Mouse (Mus musculus) limb, embryonic 14.5 days (tissue): ENCODE measurements around the gene Khdc1b. TPM values are rescaled to one million over a fixed set of nuclear protein-coding genes. Genes with fewer than 3 reads are reported as not detected.

ENCODE experiments used
- ATAC-seq: fragments of 200-750 bp; cut with Nextera tagmentation; 2 replicates; pipeline ENCODE4 v1.8.0; 2017; ENCODE audit warnings: low read depth, moderate number of reproducible peaks, moderate TSS enrichment; ENCODE audit not compliant: low FRiP score
- DNase-seq: peaks from one replicate; pipeline ENCODE4 v3.0.0-alpha.2; 2015; ENCODE audit warnings: low spot score
- H3K27ac ChIP-seq: fragments of 300-500 bp; sonication (generic); replicated peaks from 2 replicates; pipeline ENCODE4 v1.5.1; 2014; ENCODE audit warnings: low read depth, mild to moderate bottlenecking, low read length, moderate library complexity, mixed read lengths
- H3K27me3 ChIP-seq: fragments of 300-500 bp; sonication (generic); 2 replicates; pipeline ENCODE4 v1.6.1; 2014; ENCODE audit warnings: low read length, mixed read lengths; ENCODE audit not compliant: control insufficient read depth, insufficient read depth
- H3K36me3 ChIP-seq: fragments of 300-500 bp; sonication (generic); 2 replicates; pipeline ENCODE4 v1.6.1; 2014; ENCODE audit warnings: mild to moderate bottlenecking, low read length, moderate library complexity, mixed read lengths; ENCODE audit not compliant: control insufficient read depth, insufficient read depth
- H3K4me1 ChIP-seq: fragments of 300-500 bp; sonication (generic); 2 replicates; pipeline ENCODE4 v1.6.1; 2014; ENCODE audit warnings: antibody characterized with exemption, low read length, mixed read lengths; ENCODE audit not compliant: control insufficient read depth, insufficient read depth
- H3K4me2 ChIP-seq: fragments of 300-500 bp; sonication (generic); replicated peaks from 2 replicates; pipeline ENCODE4 v1.6.1; 2014; ENCODE audit warnings: low read depth, mild to moderate bottlenecking, low read length, moderate library complexity; ENCODE audit not compliant: severe bottlenecking
- H3K4me3 ChIP-seq: fragments of 300-500 bp; sonication (generic); replicated peaks from 2 replicates; pipeline ENCODE4 v1.5.1; 2014; ENCODE audit warnings: low read length
- H3K9ac ChIP-seq: fragments of 300-500 bp; sonication (generic); 2 replicates; pipeline ENCODE4 v1.6.1; 2014; ENCODE audit warnings: mild to moderate bottlenecking, low read depth, low read length, moderate library complexity; ENCODE audit not compliant: severe bottlenecking
- H3K9me3 ChIP-seq: fragments of 300-500 bp; sonication (generic); 2 replicates; pipeline ENCODE4 v1.6.1; 2016; ENCODE audit warnings: low read length; ENCODE audit not compliant: control insufficient read depth
- POLR2A ChIP-seq: fragments of 200-500 bp; IDR thresholded peaks from 2 replicates; pipeline ENCODE4 v1.8.0; 2012; ENCODE audit warnings: inconsistent platforms, mild to moderate bottlenecking, moderate library complexity, borderline replicate concordance; ENCODE audit not compliant: insufficient read depth, insufficient read length; ENCODE audit errors: extremely low read depth
- WGBS: fragments of 180-500 bp; shearing (Covaris S2); extraction: QIAGEN DNeasy Blood & Tissue Kit; methylation state at CpG from one replicate; pipeline ENCODE4 v1.1.7; 2014; 5-methylcytosine and 5-hydroxymethylcytosine counted together
- polyA plus RNA-seq, 2 experiments: library from polyadenylated mRNA; depleted of rRNA in 1 of 2; stranded (reverse) in 1 of 2; unstranded in 1 of 2; fragments of >200 nt; fragmentation: Nextera tagmentation in 1 of 2; extraction: Ambion mirVana in 1 of 2; gene quantifications; 2 replicates each; pipeline versions ENCODE4 v1.2.1 to v1.2.3; 2012 to 2014

The Khdc1b gene
- polyA plus RNA-seq, 2 experiments: 0.23 TPM; not detected in 1

DNA sequence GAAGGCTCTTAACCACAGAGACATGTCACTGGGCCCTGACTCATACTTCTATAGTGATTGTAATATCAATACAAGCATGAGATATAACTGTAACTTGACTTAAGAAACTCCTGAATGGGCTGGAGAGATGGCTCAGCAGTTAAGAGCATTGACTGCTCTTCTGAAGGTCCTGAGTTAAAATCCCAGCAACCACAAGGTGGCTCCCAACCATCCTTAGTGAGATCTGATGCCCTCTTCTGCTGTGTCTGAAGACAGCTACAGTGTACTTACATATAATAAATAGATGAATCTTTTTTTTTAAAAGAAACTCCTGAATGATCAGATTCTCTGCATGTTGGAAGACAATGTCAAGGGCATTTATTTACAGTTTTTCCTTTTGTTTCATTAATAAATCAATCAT lies 36.0 kb downstream of the Khdc1b start:
- H3K4me1 ChIP-seq: no peaks in the 10 kb centered on the region
- TF ChIP-seq POLR2A: no peak
- no peak overlapping the region for H3K4me3 ChIP-seq
- no peak for ATAC-seq
- H3K9ac ChIP-seq: no peak overlapping the region
- H3K9me3 ChIP-seq: no peaks in the 10 kb centered on the region
- DNase-seq: peak; percentile 26
- no peak overlapping the region for H3K4me2 ChIP-seq
- no peak overlapping the region for H3K27ac ChIP-seq
- no peaks in the 10 kb centered on the region for H3K36me3 ChIP-seq
- no peaks in the 10 kb centered on the region for H3K27me3 ChIP-seq

DNA sequence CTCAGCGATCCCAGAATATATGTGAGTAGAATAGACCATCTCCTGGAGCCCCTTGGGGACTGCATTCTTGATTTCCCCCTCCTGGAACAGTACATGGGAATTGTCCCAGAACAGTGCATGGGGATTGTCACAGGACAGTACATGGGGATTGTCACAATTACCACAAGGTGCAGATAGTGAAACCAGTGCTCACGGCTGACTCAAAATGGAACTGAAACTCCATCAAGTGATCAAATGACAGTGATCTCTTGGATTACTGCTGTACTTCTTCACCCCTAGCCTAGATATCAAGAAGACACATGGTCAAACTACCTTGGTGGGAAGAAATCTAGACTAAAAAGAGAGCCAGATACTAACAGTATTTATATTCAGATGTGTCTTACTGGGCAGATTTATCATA lies 42.3 kb downstream of the Khdc1b start:
- Histone ChIP-seq H3K9me3 (no peaks in the 10 kb centered on the region), H3K4me1 (no peaks in the 10 kb centered on the region), H3K4me2 (no peak overlapping the region), H3K4me3 (no peak overlapping the region), H3K9ac (no peak overlapping the region), H3K27me3 (no peaks in the 10 kb centered on the region), H3K36me3 (no peaks in the 10 kb centered on the region), H3K27ac (no peak overlapping the region)
- 91% methylated on average over 2 of the region's 2 CpGs for WGBS
- DNase-seq (no peak), ATAC-seq (no peak)
- TF ChIP-seq POLR2A: no peak

DNA sequence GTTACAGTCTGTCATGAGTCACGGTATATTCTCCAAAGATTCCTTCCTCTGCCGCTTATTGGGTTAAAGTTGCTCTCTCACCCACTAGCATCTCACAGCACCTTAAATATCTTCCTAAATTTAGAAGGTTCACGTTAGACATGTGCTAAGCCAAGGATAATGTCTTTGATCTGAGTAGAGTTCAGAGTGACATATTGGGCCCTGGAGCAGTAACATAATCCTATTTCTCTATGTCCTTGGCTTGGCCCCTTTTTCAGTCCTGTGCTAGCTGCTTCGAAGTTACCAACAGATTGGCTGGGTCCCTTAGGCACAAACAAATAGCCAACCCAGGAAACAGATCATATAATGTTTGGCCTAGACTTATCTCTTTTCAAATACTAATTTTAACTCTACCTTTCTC lies 44.7 kb downstream of the Khdc1b start:
- H3K9me3 ChIP-seq: no peaks in the 10 kb centered on the region
- ATAC-seq (no peak), DNase-seq (no peak)
- H3K4me1 ChIP-seq: no peaks in the 10 kb centered on the region
- H3K27ac ChIP-seq: no peak overlapping the region
- H3K4me3 ChIP-seq: no peak overlapping the region
- H3K27me3 ChIP-seq: no peaks in the 10 kb centered on the region
- no peaks in the 10 kb centered on the region for H3K36me3 ChIP-seq
- WGBS: 77% methylated on average over 4 of the region's 4 CpGs
- no peak overlapping the region for H3K9ac ChIP-seq
- H3K4me2 ChIP-seq: no peak overlapping the region
- no peak for TF ChIP-seq POLR2A

DNA sequence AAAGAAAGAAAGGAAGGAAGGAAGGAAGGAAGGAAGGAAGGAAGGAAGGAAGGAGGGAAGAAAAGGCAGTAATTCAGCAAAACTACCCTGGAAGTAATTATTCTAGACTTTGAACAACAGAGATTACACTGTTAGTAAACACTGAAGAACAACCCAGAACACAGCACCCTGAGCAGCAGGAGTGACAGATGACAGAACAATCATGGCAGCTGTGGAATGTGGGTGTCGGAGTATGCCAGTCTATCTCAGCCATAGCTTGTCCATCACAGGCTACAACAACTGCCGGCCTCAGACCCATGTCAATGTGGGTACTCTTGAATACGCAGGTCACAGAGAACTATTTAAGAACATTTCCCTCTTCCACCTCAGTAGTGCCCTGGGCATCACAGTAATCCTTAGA lies 48.3 kb downstream of the Khdc1b start:
- Histone ChIP-seq H3K4me1 (no peaks in the 10 kb centered on the region), H3K27ac (no peak overlapping the region)
- TF ChIP-seq POLR2A: no peak

DNA sequence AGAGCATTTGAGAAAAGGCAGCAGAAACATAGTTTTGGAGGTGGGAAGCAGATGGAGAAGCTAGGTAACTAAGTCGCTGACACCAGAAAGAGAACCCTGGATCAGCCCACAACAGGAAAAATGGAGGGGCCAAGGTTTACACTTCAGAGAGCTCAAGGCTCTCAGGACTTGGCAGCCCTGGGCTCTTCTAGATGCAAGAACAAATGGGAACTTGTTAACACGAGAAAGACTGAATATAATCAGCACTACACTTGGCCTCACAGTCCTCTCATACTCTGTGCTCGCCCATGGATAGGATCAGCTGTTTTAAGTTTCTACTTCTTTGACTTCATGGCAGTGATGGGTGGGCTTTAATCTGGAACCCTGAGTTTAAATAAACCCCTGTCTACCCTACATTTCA lies 51.5 kb downstream of the Khdc1b start:
- Histone ChIP-seq H3K27me3 (no peaks in the 10 kb centered on the region), H3K36me3 (no peaks in the 10 kb centered on the region), H3K4me3 (no peak overlapping the region), H3K9me3 (no peaks in the 10 kb centered on the region), H3K27ac (no peak overlapping the region), H3K4me2 (no peak overlapping the region), H3K9ac (no peak overlapping the region), H3K4me1 (no peaks in the 10 kb centered on the region)
- ATAC-seq (no peak), DNase-seq (no peak)
- 71% methylated on average over 3 of the region's 3 CpGs for WGBS
- TF ChIP-seq POLR2A: no peak

More for the DNA sequence above, 48.3 kb downstream of the Khdc1b start:
- H3K27me3 ChIP-seq: no peaks in the 10 kb centered on the region
- 95% methylated on average over 3 of the region's 3 CpGs for WGBS
- no peaks in the 10 kb centered on the region for H3K36me3 ChIP-seq
- no peaks in the 10 kb centered on the region for H3K9me3 ChIP-seq
- no peak overlapping the region for H3K9ac ChIP-seq
- DNase-seq (no peak), ATAC-seq (no peak)
- no peak overlapping the region for H3K4me3 ChIP-seq
- H3K4me2 ChIP-seq: no peak overlapping the region

Other genes with a start within 250 kb of the Khdc1b start
- 9.3 and 11.4 TPM in 2 replicates for gene Tmem14a, start 165.0 kb upstream of the Khdc1b start, polyA plus RNA-seq (2012; rRNA removed)
- gene Tmem14a, start 165.0 kb upstream of the Khdc1b start, polyA plus RNA-seq (2014; fragmentation: Nextera tagmentation; extraction: Ambion mirVana): 9.5 and 10.6 TPM in 2 replicates
- 0.77 and 1.6 TPM in 2 replicates for gene Gsta3, start 143.0 kb upstream of the Khdc1b start, polyA plus RNA-seq (2012; rRNA removed)
- gene Gsta3, start 143.0 kb upstream of the Khdc1b start, polyA plus RNA-seq (2014; fragmentation: Nextera tagmentation; extraction: Ambion mirVana): 1.1 and 1.8 TPM in 2 replicates
- gene Khdc1a, start 33.9 kb upstream of the Khdc1b start, polyA plus RNA-seq (2012; rRNA removed): not detected in 2 replicates
- not detected in 2 replicates for gene Khdc1a, start 33.9 kb upstream of the Khdc1b start, polyA plus RNA-seq (2014; fragmentation: Nextera tagmentation; extraction: Ambion mirVana)
- gene Khdc1c, start 15.2 kb upstream of the Khdc1b start, polyA plus RNA-seq (2012; rRNA removed): not detected in 2 replicates
- not detected in 2 replicates for gene Khdc1c, start 15.2 kb upstream of the Khdc1b start, polyA plus RNA-seq (2014; fragmentation: Nextera tagmentation; extraction: Ambion mirVana)